In the genomic region with DNA sequence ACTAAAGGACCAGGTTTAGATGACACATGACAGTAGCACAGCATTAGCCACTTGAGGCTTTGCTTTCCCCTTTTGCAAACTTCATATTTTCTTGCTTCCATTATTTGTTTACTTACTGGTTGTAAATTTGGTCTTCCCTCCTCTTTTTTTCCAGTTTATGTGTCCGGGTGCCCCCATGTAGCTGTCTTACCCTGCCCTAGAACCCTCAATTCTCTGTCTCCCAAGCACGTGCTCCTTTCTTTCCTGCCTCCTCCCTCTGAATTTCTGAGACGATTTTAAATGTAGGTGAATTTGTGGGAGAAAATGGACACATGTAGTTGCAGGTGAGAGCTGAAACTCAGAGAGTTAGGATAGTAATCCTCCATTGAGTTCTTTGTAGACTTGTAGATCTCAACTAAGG, we compare ENCODE assay signal across 9 mouse cellular contexts. TPM values are rescaled to one million over a fixed set of nuclear protein-coding genes. Genes with fewer than 3 reads are reported as not detected.
DNase-seq lines count a peak whose midpoint lies in the region; ATAC-seq and TF ChIP-seq lines count a peak whose summit lies in the region.
"Had no signal": no experiment of that assay in that cellular context is flagged by ENCODE, and none has a peak within 500 bp of the region (broad histone marks: within the 10 kb centered on the region; RNA-seq: fewer than 3 reads in every experiment).

No protein-coding gene starts in this region.

- peaks cover 6% of the 10 kb centered on the region; the same call in 1 of the 2 replicates for H3K36me3 ChIP-seq in embryonic facial prominence, embryonic 13.5 days
- no peaks in the 10 kb centered on the region for H3K36me3 ChIP-seq in intestine, embryonic 15.5 days
- H3K36me3 ChIP-seq in midbrain, postnatal 0 days (ENCODE audit: insufficient read depth, low read length): no peaks in the 10 kb centered on the region

- ATAC-seq in embryonic facial prominence, embryonic 13.5 days (ENCODE audit: insufficient number of reproducible peaks, insufficient read depth, low FRiP score, low TSS enrichment, low read depth): no peak
- ATAC-seq in intestine, embryonic 15.5 days: no peak
- no peak for ATAC-seq in midbrain, postnatal 0 days (ENCODE audit: low FRiP score)

- H3K27me3 ChIP-seq in embryonic facial prominence, embryonic 13.5 days: peaks cover 33% of the 10 kb centered on the region
- no peaks in the 10 kb centered on the region for H3K27me3 ChIP-seq in intestine, embryonic 15.5 days (replicated peaks)
- H3K27me3 ChIP-seq in midbrain, postnatal 0 days (ENCODE audit: insufficient read depth, low read length): peaks cover 4% of the 10 kb centered on the region; the same call in 1 of the 2 replicates

- WGBS in embryonic facial prominence, embryonic 13.5 days: 55% methylated on average over 3 of the region's 3 CpGs
- 27% methylated on average over 3 of the region's 3 CpGs for WGBS in intestine, embryonic 15.5 days
- 54% methylated on average over 3 of the region's 3 CpGs for WGBS in midbrain, postnatal 0 days
- 42% methylated on average over 3 of the region's 3 CpGs for WGBS in lung, adult 2 months

- H3K27ac ChIP-seq in layer of hippocampus, adult 2 months: no peak overlapping the region
- H3K27ac ChIP-seq in embryonic facial prominence, embryonic 13.5 days: no peak overlapping the region
- no peak overlapping the region for H3K27ac ChIP-seq in intestine, embryonic 15.5 days
- no peak overlapping the region for H3K27ac ChIP-seq in midbrain, postnatal 0 days (ENCODE audit: low read depth, low read length)

- no peak for TF ChIP-seq CTCF in layer of hippocampus, adult 2 months (conservative IDR thresholded peaks at IDR 0.05)
- no peak for TF ChIP-seq CTCF in midbrain, postnatal 0 days (IDR thresholded peaks at IDR 0.05)
- TF ChIP-seq CTCF in lung, adult 2 months (IDR thresholded peaks at IDR 0.05; ENCODE audit: insufficient read depth, low read length): no peak

- H3K9me3 ChIP-seq in embryonic facial prominence, embryonic 13.5 days: no peaks in the 10 kb centered on the region
- H3K9me3 ChIP-seq in intestine, embryonic 15.5 days: no peaks in the 10 kb centered on the region
- H3K9me3 ChIP-seq in midbrain, postnatal 0 days (ENCODE audit: low read length): no peaks in the 10 kb centered on the region

- DNase-seq in layer of hippocampus, adult 2 months (ENCODE audit: low spot score in 2 of 2): no peak
- no peak for DNase-seq in layer of hippocampus, postnatal 10 days (ENCODE audit: low spot score in 2 of 2)
- DNase-seq in midbrain, postnatal 0 days (ENCODE audit: low spot score): no peak
- no peak for DNase-seq in right cerebral cortex, postnatal 14 days
- no peak for DNase-seq in cerebellum, postnatal 36 days
- DNase-seq in lung, adult 2 months: no peak
- DNase-seq: thymus, adult 18-20 months had no signal

- H3K9ac ChIP-seq in embryonic facial prominence, embryonic 13.5 days: peak overlapping the region; percentile 75; the same call in 1 of the 2 replicates
- H3K9ac ChIP-seq in intestine, embryonic 15.5 days: peak overlapping the region; percentile 59
- no peak overlapping the region for H3K9ac ChIP-seq in midbrain, postnatal 0 days (replicated peaks; ENCODE audit: low read length, poor library complexity, severe bottlenecking)

- TF ChIP-seq POLR2A in lung, adult 2 months (IDR thresholded peaks at IDR 0.05; ENCODE audit: borderline replicate concordance, extremely low read depth, low read depth, low read length): no peak

- H3K4me2 ChIP-seq in embryonic facial prominence, embryonic 13.5 days: peak overlapping the region; percentile 58
- H3K4me2 ChIP-seq in intestine, embryonic 15.5 days (replicated peaks): peak overlapping the region; percentile 52
- peak overlapping the region; percentile 55 for H3K4me2 ChIP-seq in midbrain, postnatal 0 days (ENCODE audit: low read depth, low read length, poor library complexity, severe bottlenecking)

- peaks cover 8% of the 10 kb centered on the region for H3K4me1 ChIP-seq in embryonic facial prominence, embryonic 13.5 days
- no peaks in the 10 kb centered on the region for H3K4me1 ChIP-seq in intestine, embryonic 15.5 days (replicated peaks)
- H3K4me1 ChIP-seq in midbrain, postnatal 0 days (ENCODE audit: insufficient read depth, low read length): no peaks in the 10 kb centered on the region
- H3K4me1 ChIP-seq in lung, adult 2 months (ENCODE audit: control insufficient read depth, insufficient read depth, low read length): no peaks in the 10 kb centered on the region

- peak overlapping the region; percentile 71 for H3K4me3 ChIP-seq in layer of hippocampus, adult 2 months
- H3K4me3 ChIP-seq in embryonic facial prominence, embryonic 13.5 days: peak overlapping the region; percentile 57
- peak overlapping the region; percentile 52 for H3K4me3 ChIP-seq in intestine, embryonic 15.5 days (replicated peaks)
- peak overlapping the region; percentile 50 for H3K4me3 ChIP-seq in midbrain, postnatal 0 days (ENCODE audit: low read depth, low read length)
- no peak overlapping the region for H3K4me3 ChIP-seq in lung, adult 2 months (replicated peaks; ENCODE audit: extremely low read depth, low read depth, low read length)

RNA-seq across cellular contexts. Expression of a gene that starts 0.9 kb away (rescaled TPM):
- 1 to 10 TPM; 7.0 to 9.4 TPM for total RNA-seq in layer of hippocampus, adult 2 months (2021)
- total RNA-seq in layer of hippocampus, postnatal 10 days (2021): 1 to 10 TPM; 5.3 to 6.0 TPM
- polyA plus RNA-seq in embryonic facial prominence, embryonic 13.5 days (2015; fragmentation: Nextera tagmentation; extraction: Ambion mirVana): 12.3 and 15.0 TPM in 2 replicates
- polyA plus RNA-seq in intestine, embryonic 15.5 days (2015; fragmentation: Nextera tagmentation; extraction: Ambion mirVana): 19.5 and 19.6 TPM in 2 replicates
- total RNA-seq in midbrain, postnatal 0 days (2014; rRNA removed): 1.8 and 4.1 TPM in 2 replicates
- polyA plus RNA-seq in midbrain, postnatal 0 days (2015; fragmentation: Nextera tagmentation; extraction: Ambion mirVana): 1.7 and 2.0 TPM in 2 replicates
- polyA plus RNA-seq in lung, adult 2 months (2012; rRNA removed): 1.9 and 3.7 TPM in 2 replicates

RNA-seq across cellular contexts. Expression of a gene that starts 16.3 kb away (rescaled TPM):
- total RNA-seq in layer of hippocampus, adult 2 months (2021): 1 to 10 TPM; 1.0 to 2.8 TPM
- under 1 TPM; 0.30 to 0.47 TPM for total RNA-seq in layer of hippocampus, postnatal 10 days (2021)
- not detected in 2 replicates for polyA plus RNA-seq in embryonic facial prominence, embryonic 13.5 days (2015; fragmentation: Nextera tagmentation; extraction: Ambion mirVana)
- polyA plus RNA-seq in intestine, embryonic 15.5 days (2015; fragmentation: Nextera tagmentation; extraction: Ambion mirVana): 0.10 and 0.27 TPM in 2 replicates
- not detected in 2 replicates for total RNA-seq in midbrain, postnatal 0 days (2014; rRNA removed)
- polyA plus RNA-seq in midbrain, postnatal 0 days (2015; fragmentation: Nextera tagmentation; extraction: Ambion mirVana): not detected in 2 replicates
- polyA plus RNA-seq in lung, adult 2 months (2012; rRNA removed): 0.62 and 3.0 TPM in 2 replicates

RNA-seq across cellular contexts. Expression of a gene that starts 47.3 kb away (rescaled TPM):
- 1 to 10 TPM; 2.7 to 2.9 TPM for total RNA-seq in layer of hippocampus, adult 2 months (2021)
- total RNA-seq in layer of hippocampus, postnatal 10 days (2021): 1 to 10 TPM; 2.2 to 2.8 TPM
- 2.4 and 3.1 TPM in 2 replicates for polyA plus RNA-seq in embryonic facial prominence, embryonic 13.5 days (2015; fragmentation: Nextera tagmentation; extraction: Ambion mirVana)
- polyA plus RNA-seq in intestine, embryonic 15.5 days (2015; fragmentation: Nextera tagmentation; extraction: Ambion mirVana): 2.1 and 2.2 TPM in 2 replicates
- total RNA-seq in midbrain, postnatal 0 days (2014; rRNA removed): 0.11 and 0.33 TPM in 2 replicates
- polyA plus RNA-seq in midbrain, postnatal 0 days (2015; fragmentation: Nextera tagmentation; extraction: Ambion mirVana): 0.10 and 0.13 TPM in 2 replicates
- polyA plus RNA-seq in lung, adult 2 months (2012; rRNA removed): 14.0 and 23.2 TPM in 2 replicates
